In genomic region chr13:95820071-95820470, GRCm38 (mm10) we compare ENCODE assay signal across 11 mouse cellular contexts.
A peak's percentile ranks its signal among the peaks of the same experiment; 100 is the strongest.
DNase-seq lines count a peak whose midpoint lies in the region.
"Had no signal": no experiment of that assay in that cellular context is flagged by ENCODE, and none has a peak within 500 bp of the region (broad histone marks: within the 10 kb centered on the region; RNA-seq: fewer than 3 reads in every experiment).

No protein-coding gene starts in this region.

- peak; percentile 84 for DNase-seq in layer of hippocampus, adult 18-20 months (ENCODE audit: low spot score in 2 of 2)
- no peak for DNase-seq in layer of hippocampus, postnatal 10 days (ENCODE audit: low spot score in 2 of 2)
- peak; percentile 64 to 68 for DNase-seq in adrenal gland, postnatal 36 days
- peak; percentile 73 to 82 for DNase-seq in layer of hippocampus, adult 8-10 months (ENCODE audit: low spot score in 2 of 2)
- DNase-seq in right cerebral cortex, adult 2 months (ENCODE audit: low spot score in 2 of 2) = peak; percentile 80 to 86
- DNase-seq in T-cell, adult 2 months (ENCODE audit: low spot score) = no peak
- no peak for DNase-seq in thymus, postnatal 10 days (ENCODE audit: low spot score in 2 of 2)
- no peak for DNase-seq in cerebellum, postnatal 10 days
- DNase-seq: kidney, postnatal 14 days; liver; lung, adult 2 months had no signal

Comparison
In these comparisons a context has a peak if more than half of its experiments do, and no peak if none do; other contexts are left out.
1. DNase-seq: peak in layer of hippocampus, adult 18-20 months (2 of 2), adrenal gland, postnatal 36 days (2 of 2), layer of hippocampus, adult 8-10 months (2 of 2) and right cerebral cortex, adult 2 months (2 of 2); none in layer of hippocampus, postnatal 10 days (0 of 2), T-cell, adult 2 months (single experiment), thymus, postnatal 10 days (0 of 2) and cerebellum, postnatal 10 days (0 of 2).